Mouse (Mus musculus) E14TG2a.4 (cell line): ENCODE measurements at regions not wholly inside any gene's neighbourhood (a gene's known extent, or its start where the extent isn't known, plus 50 kb on each side); places are given as distances from the start of the nearest gene placed in this dataset.

ENCODE experiments used
- CTCF ChIP-seq: conservative IDR thresholded peaks from 2 replicates; pipeline ENCODE4 v1.5.1; 2014; ENCODE audit warnings: low read length
- NANOG ChIP-seq: IDR thresholded peaks from 2 replicates; pipeline ENCODE4 v1.6.1; 2014; ENCODE audit warnings: borderline replicate concordance, low read length, mixed read lengths
- POU5F1 ChIP-seq: IDR thresholded peaks from 2 replicates; pipeline ENCODE4 v1.6.1; 2014; ENCODE audit warnings: low read length, borderline replicate concordance

- TF ChIP-seq NANOG, result no peak
- TF ChIP-seq CTCF, result no peak
- no peak for TF ChIP-seq POU5F1
These were observed 462.9 kb downstream of the Prdm2 start for GRCm38 (mm10) chr4:142749918-142750317.
